Mouse (Mus musculus): Measurements from ENCODE around the gene Gja4. TPM values are rescaled to one million over a fixed set of nuclear protein-coding genes. Genes with fewer than 3 reads are reported as not detected.
A peak's percentile ranks its signal among the peaks of the same experiment; 100 is the strongest.

Gja4 gene
- 21.3 and 27.5 TPM in 2 replicates for polyA plus RNA-seq (2012; rRNA removed)
- 17.7 and 19.0 TPM in 2 replicates for polyA plus RNA-seq (2014; fragmentation: Nextera tagmentation; extraction: Ambion mirVana)

DNA sequence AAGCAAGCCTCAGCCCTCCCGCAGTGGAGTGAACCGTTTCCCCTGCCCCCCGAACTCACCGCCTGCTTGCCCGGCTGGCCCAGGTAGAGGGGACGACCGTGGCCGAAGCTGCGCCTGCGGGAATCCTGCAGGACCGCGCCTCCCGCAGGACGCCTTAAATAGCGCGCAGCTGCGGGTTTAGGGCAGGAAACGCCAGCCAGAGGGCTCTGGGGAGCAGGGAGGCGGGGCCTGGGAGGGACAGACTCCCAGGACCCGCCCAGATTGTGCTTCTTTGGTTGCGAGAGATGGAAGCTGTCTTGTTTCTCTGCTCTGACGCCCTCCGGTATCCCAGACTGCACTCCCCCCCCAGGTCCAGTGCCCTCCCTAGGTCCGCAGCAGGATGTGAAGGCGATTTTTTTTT is at the start of gene Gja4:
Gene Gja4 (minus strand): TSS at position 179 of the 400 bp plus-strand sequence.
- H3K27me3 ChIP-seq (ENCODE audit: control insufficient read depth, insufficient read depth, low read length): peaks cover 8% of the 10 kb centered on the region
- ATAC-seq (ENCODE audit: low FRiP score, low read depth): peak; percentile 35; the same call in 1 of the 2 replicates
- no peaks in the 10 kb centered on the region for H3K9me3 ChIP-seq (ENCODE audit: control insufficient read depth, low read length)
- peak within 1 kb of the TSS; percentile 42 for H3K4me3 ChIP-seq (replicated peaks; ENCODE audit: low read length)
- peaks cover 5% of the 10 kb centered on the region; the same call in 1 of the 2 replicates for H3K4me1 ChIP-seq (ENCODE audit: control insufficient read depth, insufficient read depth, low read length)
- peak within 1 kb of the TSS; percentile 56 for H3K9ac ChIP-seq (ENCODE audit: low read depth, low read length, severe bottlenecking)
- H3K27ac ChIP-seq (replicated peaks; ENCODE audit: low read depth, low read length): no peak within 1 kb of the TSS
- WGBS: under 1% methylated on average over 25 of the region's 25 CpGs
- H3K36me3 ChIP-seq (ENCODE audit: control insufficient read depth, insufficient read depth, low read length): no peaks in the 10 kb centered on the region
- DNase-seq (ENCODE audit: low spot score): peak; percentile 78
- peak within 1 kb of the TSS; percentile 78 for H3K4me2 ChIP-seq (replicated peaks; ENCODE audit: low read depth, low read length, severe bottlenecking)
- no peak for TF ChIP-seq POLR2A (IDR thresholded peaks at IDR 0.05; ENCODE audit: borderline replicate concordance, extremely low read depth, insufficient read depth, insufficient read length)

DNA sequence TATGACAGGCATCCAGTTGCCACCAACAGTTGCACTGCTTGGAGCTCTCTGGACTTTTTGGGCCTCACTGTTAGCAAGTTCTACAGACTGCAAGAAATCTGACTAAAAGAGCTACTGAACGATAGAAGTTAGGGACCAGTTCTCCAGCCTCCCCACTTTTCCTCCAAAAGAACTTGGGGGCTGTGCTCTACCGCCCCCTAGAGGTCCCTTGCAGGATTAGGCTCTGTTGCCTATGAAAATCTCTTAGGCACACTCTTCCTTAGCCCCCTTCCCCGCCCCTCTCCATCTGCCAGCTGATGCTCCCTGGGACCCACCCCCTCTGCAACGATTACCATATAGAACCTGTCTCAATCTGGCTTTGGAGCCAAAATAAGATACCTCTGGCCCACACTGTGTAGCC is 49.5 kb upstream of the Gja4 start:
- DNase-seq (ENCODE audit: low spot score) (no peak), ATAC-seq (ENCODE audit: low FRiP score, low read depth) (no peak)
- Histone ChIP-seq H3K27me3 (ENCODE audit: control insufficient read depth, insufficient read depth, low read length) (no peaks in the 10 kb centered on the region), H3K36me3 (ENCODE audit: control insufficient read depth, insufficient read depth, low read length) (no peaks in the 10 kb centered on the region), H3K9ac (ENCODE audit: low read depth, low read length, severe bottlenecking) (no peak overlapping the region), H3K4me1 (ENCODE audit: control insufficient read depth, insufficient read depth, low read length) (no peaks in the 10 kb centered on the region), H3K4me2 (replicated peaks; ENCODE audit: low read depth, low read length, severe bottlenecking) (no peak overlapping the region), H3K9me3 (ENCODE audit: control insufficient read depth, low read length) (no peaks in the 10 kb centered on the region), H3K27ac (replicated peaks; ENCODE audit: low read depth, low read length) (no peak overlapping the region), H3K4me3 (replicated peaks; ENCODE audit: low read length) (no peak overlapping the region)
- TF ChIP-seq POLR2A (IDR thresholded peaks at IDR 0.05; ENCODE audit: borderline replicate concordance, extremely low read depth, insufficient read depth, insufficient read length): no peak
- WGBS: 57% methylated on average over 4 of the region's 4 CpGs

DNA sequence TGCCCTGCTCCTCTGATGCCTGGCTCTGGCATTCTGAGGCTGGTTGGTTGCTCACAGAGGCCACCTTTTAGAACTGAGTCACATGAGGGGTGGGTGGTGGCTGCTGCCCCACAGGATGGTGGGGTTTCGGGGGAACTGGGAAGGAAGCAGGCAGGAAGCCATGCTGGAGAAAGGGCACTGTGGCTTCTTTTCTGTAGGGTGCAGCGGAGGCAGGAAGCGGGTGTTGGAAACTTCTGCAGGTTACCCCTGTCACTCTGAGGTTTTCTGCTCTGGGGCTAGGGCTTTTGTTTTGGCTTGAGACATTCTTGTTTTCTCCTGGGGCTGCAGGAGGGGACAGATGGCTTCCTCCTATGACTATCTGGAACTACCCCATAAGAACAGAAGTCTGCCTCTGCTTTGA is 48.7 kb upstream of the Gja4 start:
- Histone ChIP-seq H3K9ac (ENCODE audit: low read depth, low read length, severe bottlenecking) (no peak overlapping the region), H3K4me1 (ENCODE audit: control insufficient read depth, insufficient read depth, low read length) (no peaks in the 10 kb centered on the region), H3K4me2 (replicated peaks; ENCODE audit: low read depth, low read length, severe bottlenecking) (no peak overlapping the region), H3K27me3 (ENCODE audit: control insufficient read depth, insufficient read depth, low read length) (no peaks in the 10 kb centered on the region), H3K4me3 (replicated peaks; ENCODE audit: low read length) (no peak overlapping the region), H3K9me3 (ENCODE audit: control insufficient read depth, low read length) (no peaks in the 10 kb centered on the region), H3K27ac (replicated peaks; ENCODE audit: low read depth, low read length) (no peak overlapping the region), H3K36me3 (ENCODE audit: control insufficient read depth, insufficient read depth, low read length) (no peaks in the 10 kb centered on the region)
- DNase-seq (ENCODE audit: low spot score): no peak
- no peak for TF ChIP-seq POLR2A (IDR thresholded peaks at IDR 0.05; ENCODE audit: borderline replicate concordance, extremely low read depth, insufficient read depth, insufficient read length)
- ATAC-seq (ENCODE audit: low FRiP score, low read depth): no peak
- WGBS: 90% methylated on average over 3 of the region's 3 CpGs

DNA sequence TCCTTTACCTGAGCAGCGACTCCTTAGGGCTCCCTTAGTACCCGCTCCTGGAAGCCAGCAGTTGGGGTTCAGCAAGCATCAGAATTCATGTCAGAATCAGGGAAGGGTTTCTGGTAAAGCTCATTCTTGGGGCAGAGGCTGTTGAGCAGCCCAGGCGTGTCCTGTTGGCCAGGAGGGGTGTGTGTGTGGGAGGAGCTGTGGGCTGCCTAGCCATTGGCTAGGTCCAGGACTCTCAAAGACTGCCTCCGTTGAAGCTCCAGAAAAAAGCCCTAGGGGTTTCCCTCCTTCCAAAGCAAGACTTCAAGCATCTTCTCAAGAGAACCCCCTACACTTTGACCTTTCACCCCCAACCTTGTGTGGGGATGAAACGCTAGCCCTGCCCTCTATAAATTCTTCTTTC is 44.2 kb upstream of the Gja4 start, which contains the start of gene Gjb5:
Gene Gjb5 (minus strand): TSS at position 164 of the 400 bp plus-strand sequence.
- H3K36me3 ChIP-seq (ENCODE audit: control insufficient read depth, insufficient read depth, low read length): no peaks in the 10 kb centered on the region
- H3K4me1 ChIP-seq (ENCODE audit: control insufficient read depth, insufficient read depth, low read length): peaks cover 12% of the 10 kb centered on the region; the same call in 1 of the 2 replicates
- no peaks in the 10 kb centered on the region for H3K9me3 ChIP-seq (ENCODE audit: control insufficient read depth, low read length)
- TF ChIP-seq POLR2A (IDR thresholded peaks at IDR 0.05; ENCODE audit: borderline replicate concordance, extremely low read depth, insufficient read depth, insufficient read length): no peak
- 26% methylated on average over 5 of the region's 5 CpGs for WGBS
- ATAC-seq (ENCODE audit: low FRiP score, low read depth): no peak
- no peak for DNase-seq (ENCODE audit: low spot score)
- no peak within 1 kb of the TSS for H3K4me2 ChIP-seq (replicated peaks; ENCODE audit: low read depth, low read length, severe bottlenecking)
- H3K4me3 ChIP-seq (replicated peaks; ENCODE audit: low read length): no peak within 1 kb of the TSS
- no peak within 1 kb of the TSS for H3K27ac ChIP-seq (replicated peaks; ENCODE audit: low read depth, low read length)
- no peak within 1 kb of the TSS for H3K9ac ChIP-seq (ENCODE audit: low read depth, low read length, severe bottlenecking)
- no peaks in the 10 kb centered on the region for H3K27me3 ChIP-seq (ENCODE audit: control insufficient read depth, insufficient read depth, low read length)

DNA sequence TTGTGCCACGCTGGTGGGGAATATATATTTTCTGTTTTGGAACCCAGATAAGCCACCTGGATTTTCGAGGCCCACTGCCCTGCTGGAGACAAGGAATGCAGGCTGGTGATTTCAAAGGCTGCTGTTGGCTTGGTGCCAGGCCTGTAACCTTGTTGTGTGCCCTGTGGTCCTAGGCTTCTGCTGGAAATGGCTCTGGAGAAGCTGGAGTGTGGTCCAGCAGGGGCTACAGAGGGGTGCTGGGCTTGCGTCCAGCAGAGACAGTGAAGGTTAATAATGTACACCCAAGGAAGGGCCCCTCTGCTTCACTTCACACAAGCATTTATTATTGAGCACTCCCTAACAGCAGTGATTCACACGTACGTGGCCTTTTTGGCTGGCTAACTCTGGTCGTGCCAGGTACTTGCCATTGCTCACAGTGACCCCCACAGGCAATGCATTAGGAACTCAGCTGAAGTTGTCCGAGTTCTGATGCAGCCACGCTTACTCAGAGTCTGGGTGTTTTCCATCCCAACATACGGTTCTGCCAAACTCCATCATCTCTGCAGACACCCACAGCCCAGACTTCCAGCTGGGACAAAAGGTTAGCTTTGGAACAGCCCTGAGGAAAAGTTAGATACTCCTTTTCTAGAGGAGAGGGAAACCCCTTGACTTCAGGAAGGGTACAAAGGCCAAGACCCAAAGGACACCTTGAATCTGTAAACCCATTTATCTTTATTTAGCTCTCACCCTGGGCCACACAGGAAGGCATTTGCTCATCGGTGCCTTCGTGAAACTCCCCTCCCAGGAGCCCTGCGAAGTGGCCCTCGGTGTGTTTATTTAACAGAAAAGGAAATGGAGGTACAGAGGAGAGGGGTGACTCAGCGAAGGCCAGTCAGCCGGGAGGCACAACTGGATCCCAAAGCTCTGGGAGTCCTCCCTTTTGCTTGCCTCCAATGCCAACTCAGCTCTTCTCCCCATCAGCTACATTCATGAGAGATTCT is 41.0 kb upstream of the Gja4 start:
- no peak for TF ChIP-seq POLR2A (IDR thresholded peaks at IDR 0.05; ENCODE audit: borderline replicate concordance, extremely low read depth, insufficient read depth, insufficient read length)
- Histone ChIP-seq H3K36me3 (ENCODE audit: control insufficient read depth, insufficient read depth, low read length) (no peaks in the 10 kb centered on the region), H3K4me1 (ENCODE audit: control insufficient read depth, insufficient read depth, low read length) (peaks cover 12% of the 10 kb centered on the region; the same call in 1 of the 2 replicates), H3K27me3 (ENCODE audit: control insufficient read depth, insufficient read depth, low read length) (no peaks in the 10 kb centered on the region), H3K4me2 (replicated peaks; ENCODE audit: low read depth, low read length, severe bottlenecking) (no peak overlapping the region), H3K27ac (replicated peaks; ENCODE audit: low read depth, low read length) (no peak overlapping the region), H3K4me3 (replicated peaks; ENCODE audit: low read length) (no peak overlapping the region), H3K9ac (ENCODE audit: low read depth, low read length, severe bottlenecking) (no peak overlapping the region), H3K9me3 (ENCODE audit: control insufficient read depth, low read length) (no peaks in the 10 kb centered on the region)
- no peak for DNase-seq (ENCODE audit: low spot score)
- WGBS: 50% methylated on average over 15 of the region's 15 CpGs
- no peak for ATAC-seq (ENCODE audit: low FRiP score, low read depth)
